In genomic region chr4:73790260-73791185, GRCm38 (mm10) we compare ENCODE assay signal across 9 mouse cellular contexts. TPM values are rescaled to one million over a fixed set of nuclear protein-coding genes. Genes with fewer than 3 reads are reported as not detected.
DNase-seq lines count a peak whose midpoint lies in the region; ATAC-seq and TF ChIP-seq lines count a peak whose summit lies in the region.
"Had no signal": no experiment of that assay in that cellular context is flagged by ENCODE, and none has a peak within 500 bp of the region (broad histone marks: within the 10 kb centered on the region; RNA-seq: fewer than 3 reads in every experiment).

Rasef (minus strand) TSS chr4:73790994.

- H3K27ac ChIP-seq in embryonic fibroblast, embryonic 13.5 days (ENCODE audit: insufficient read depth, low read length), result no peak within 1 kb of the TSS
- H3K27ac ChIP-seq in hindbrain, embryonic 12.5 days, result no peak within 1 kb of the TSS
- no peak within 1 kb of the TSS for H3K27ac ChIP-seq in limb, embryonic 11.5 days (replicated peaks; ENCODE audit: low read depth, low read length)
- no peak within 1 kb of the TSS for H3K27ac ChIP-seq in midbrain, embryonic 12.5 days (replicated peaks)
- H3K27ac ChIP-seq in stomach, embryonic 15.5 days, result peak within 1 kb of the TSS; percentile 64

- H3K9ac ChIP-seq in hindbrain, embryonic 12.5 days, result peak within 1 kb of the TSS; percentile 20; the same call in 1 of the 2 replicates
- peak within 1 kb of the TSS; percentile 62 for H3K9ac ChIP-seq in limb, embryonic 11.5 days (ENCODE audit: low read length)
- H3K9ac ChIP-seq in midbrain, embryonic 12.5 days (replicated peaks), result peak within 1 kb of the TSS; percentile 53
- H3K9ac ChIP-seq in stomach, embryonic 15.5 days, result peak within 1 kb of the TSS; percentile 23; the same call in 1 of the 2 replicates

- peak within 1 kb of the TSS; percentile 22 for H3K4me3 ChIP-seq in embryonic fibroblast, embryonic 13.5 days (ENCODE audit: insufficient read depth, low read length)
- peak within 1 kb of the TSS; percentile 57 for H3K4me3 ChIP-seq in hindbrain, embryonic 12.5 days
- H3K4me3 ChIP-seq in limb, embryonic 11.5 days (ENCODE audit: low read depth, low read length), result peak within 1 kb of the TSS; percentile 46
- peak within 1 kb of the TSS; percentile 54 for H3K4me3 ChIP-seq in midbrain, embryonic 12.5 days
- peak within 1 kb of the TSS; percentile 50 for H3K4me3 ChIP-seq in stomach, embryonic 15.5 days (replicated peaks)

- intact Hi-C loops in gastrocnemius, postnatal 14 days (cut with DNase I; ENCODE audit: low total_unique reads), result no loop called here

- H3K27me3 ChIP-seq in hindbrain, embryonic 12.5 days, result peaks cover 26% of the 10 kb centered on the region
- H3K27me3 ChIP-seq in limb, embryonic 11.5 days (ENCODE audit: control insufficient read depth, insufficient read depth, low read length), result peaks cover 13% of the 10 kb centered on the region; the same call in 1 of the 2 replicates
- H3K27me3 ChIP-seq in midbrain, embryonic 12.5 days, result peaks cover 23% of the 10 kb centered on the region
- no peaks in the 10 kb centered on the region for H3K27me3 ChIP-seq in stomach, embryonic 15.5 days (replicated peaks)

- ATAC-seq in hindbrain, embryonic 12.5 days (ENCODE audit: low FRiP score), result peak; percentile 86
- peak; percentile 82 for ATAC-seq in limb, embryonic 11.5 days (ENCODE audit: insufficient number of reproducible peaks, low FRiP score, low TSS enrichment, low read depth)
- ATAC-seq in midbrain, embryonic 12.5 days (ENCODE audit: low FRiP score, low read depth), result peak; percentile 89
- peak; percentile 95 for ATAC-seq in stomach, embryonic 15.5 days (ENCODE audit: insufficient read depth, low FRiP score, low read depth)

- no peaks in the 10 kb centered on the region for H3K36me3 ChIP-seq in hindbrain, embryonic 12.5 days
- H3K36me3 ChIP-seq in limb, embryonic 11.5 days (ENCODE audit: control insufficient read depth, insufficient read depth, low read length), result no peaks in the 10 kb centered on the region
- no peaks in the 10 kb centered on the region for H3K36me3 ChIP-seq in midbrain, embryonic 12.5 days
- no peaks in the 10 kb centered on the region for H3K36me3 ChIP-seq in stomach, embryonic 15.5 days
- H3K36me3 ChIP-seq: G1E had no signal

- 5% methylated on average over 82 of the region's 87 CpGs for WGBS in hindbrain, embryonic 12.5 days
- WGBS in limb, embryonic 11.5 days, result 4% methylated on average over 86 of the region's 87 CpGs
- 6% methylated on average over 84 of the region's 87 CpGs for WGBS in midbrain, embryonic 12.5 days
- WGBS in stomach, embryonic 15.5 days, result 3% methylated on average over 87 of the region's 87 CpGs

- peak; percentile 9 for DNase-seq in gastrocnemius, postnatal 14 days
- DNase-seq in gastrocnemius, postnatal 25 days, result no peak
- peak; percentile 73 for DNase-seq in limb, embryonic 11.5 days (ENCODE audit: low spot score)
- no peak for DNase-seq in layer of hippocampus, adult 11-12 months (ENCODE audit: low spot score)

- no peaks in the 10 kb centered on the region for H3K9me3 ChIP-seq in hindbrain, embryonic 12.5 days (replicated peaks)
- H3K9me3 ChIP-seq in limb, embryonic 11.5 days (ENCODE audit: control insufficient read depth, low read length), result no peaks in the 10 kb centered on the region
- no peaks in the 10 kb centered on the region for H3K9me3 ChIP-seq in midbrain, embryonic 12.5 days
- H3K9me3 ChIP-seq in stomach, embryonic 15.5 days, result no peaks in the 10 kb centered on the region

- H3K4me1 ChIP-seq in embryonic fibroblast, embryonic 13.5 days (ENCODE audit: control insufficient read depth, insufficient read depth, low read length), result no peaks in the 10 kb centered on the region
- H3K4me1 ChIP-seq in hindbrain, embryonic 12.5 days, result peaks cover 8% of the 10 kb centered on the region
- H3K4me1 ChIP-seq in limb, embryonic 11.5 days (ENCODE audit: control insufficient read depth, insufficient read depth, low read length), result 0 out of 2 replicates have a peak, but pooled peaks cover 4% of the 10 kb centered on the region
- peaks cover 10% of the 10 kb centered on the region; the same call in 1 of the 2 replicates for H3K4me1 ChIP-seq in midbrain, embryonic 12.5 days
- H3K4me1 ChIP-seq in stomach, embryonic 15.5 days, result no peaks in the 10 kb centered on the region

- peak within 1 kb of the TSS; percentile 89 for H3K4me2 ChIP-seq in hindbrain, embryonic 12.5 days (replicated peaks)
- H3K4me2 ChIP-seq in limb, embryonic 11.5 days (ENCODE audit: low read depth, severe bottlenecking), result peak within 1 kb of the TSS; percentile 97
- peak within 1 kb of the TSS; percentile 96 for H3K4me2 ChIP-seq in midbrain, embryonic 12.5 days (replicated peaks)
- H3K4me2 ChIP-seq in stomach, embryonic 15.5 days, result peak within 1 kb of the TSS; percentile 92

- TF ChIP-seq POLR2A in embryonic fibroblast, embryonic 13.5 days (IDR thresholded peaks at IDR 0.05; ENCODE audit: low read depth, low read length), result no peak

- TF ChIP-seq CTCF in embryonic fibroblast, embryonic 13.5 days (IDR thresholded peaks at IDR 0.05; ENCODE audit: borderline replicate concordance, insufficient read depth, low read length), result no peak

RNA-seq across cellular contexts. Expression of gene Rasef, which starts in this region (rescaled TPM):
- under 1 TPM; 0.10 to 0.11 TPM for total RNA-seq in gastrocnemius, postnatal 14 days (2021)
- total RNA-seq in gastrocnemius, postnatal 25 days (2021), result not detected
- polyA plus RNA-seq in embryonic fibroblast, embryonic 13.5 days (2011; ENCODE audit: insufficient read length, low read depth, missing spikeins), result 0.14 TPM in 1 of 2 replicates, not detected in the other
- 1.3 and 2.0 TPM in 2 replicates for polyA plus RNA-seq in hindbrain, embryonic 12.5 days (2016; fragmentation: Nextera tagmentation; extraction: Ambion mirVana)
- 1.7 and 1.9 TPM in 2 replicates for polyA plus RNA-seq in limb, embryonic 11.5 days (2014; fragmentation: Nextera tagmentation; extraction: Ambion mirVana)
- 0.14 and 0.27 TPM in 2 replicates for polyA plus RNA-seq in midbrain, embryonic 12.5 days (2016; fragmentation: Nextera tagmentation; extraction: Ambion mirVana)
- polyA plus RNA-seq in stomach, embryonic 15.5 days (2015; fragmentation: Nextera tagmentation; extraction: Ambion mirVana), result 7.7 and 8.4 TPM in 2 replicates
- polyA plus RNA-seq: G1E had no signal

Comparison
In these comparisons a context has a peak if more than half of its experiments do, and no peak if none do; other contexts are left out.
1. Peak in DNase-seq in gastrocnemius, postnatal 14 days; RNA of the gene not detected or under 1 TPM.
2. Peak in ATAC-seq, H3K4me3 ChIP-seq, H3K9ac ChIP-seq and H3K4me2 ChIP-seq in midbrain, embryonic 12.5 days; RNA of the gene not detected or under 1 TPM.